Mouse (Mus musculus) MEL (cell line): ENCODE measurements at regions not wholly inside any gene's neighbourhood (a gene's known extent, or its start where the extent isn't known, plus 50 kb on each side); places are given as distances from the start of the nearest gene placed in this dataset.

ENCODE experiments used
- CTCF ChIP-seq, 3 experiments: IDR thresholded peaks in 2 of 3; conservative IDR thresholded peaks in 1 of 3; 2 replicates each; pipeline ENCODE4 v1.5.1; 2011 to 2012; ENCODE audit warnings: low read length in 3 of 3, low read depth in 2 of 3, mild to moderate bottlenecking in 2 of 3, improper control_type of control experiment in 1 of 3, inconsistent platforms in 1 of 3, mixed read lengths in 1 of 3, moderate library complexity in 1 of 3; ENCODE audit not compliant: control insufficient read depth in 1 of 3, insufficient read depth in 1 of 3, poor library complexity in 1 of 3, severe bottlenecking in 1 of 3
- RAD21 ChIP-seq: IDR thresholded peaks from 2 replicates; pipeline ENCODE4 v1.6.1; 2011; ENCODE audit warnings: mild to moderate bottlenecking, low read depth, low read length, improper control_type of control experiment

- TF ChIP-seq CTCF (IDR thresholded peaks at IDR 0.05 in 2 of 3, conservative IDR thresholded peaks at IDR 0.05 in 1 of 3; ENCODE audit: control insufficient read depth in 1 of 3, insufficient read depth in 1 of 3, low read depth in 2 of 3, low read length in 3 of 3, poor library complexity in 1 of 3, severe bottlenecking in 1 of 3), result no peak
- TF ChIP-seq RAD21, result no peak
Measured at GRCm38 (mm10) chr1:90470996-90471395, 131.8 kb upstream of the Cops8 start.
